In the genomic region with DNA sequence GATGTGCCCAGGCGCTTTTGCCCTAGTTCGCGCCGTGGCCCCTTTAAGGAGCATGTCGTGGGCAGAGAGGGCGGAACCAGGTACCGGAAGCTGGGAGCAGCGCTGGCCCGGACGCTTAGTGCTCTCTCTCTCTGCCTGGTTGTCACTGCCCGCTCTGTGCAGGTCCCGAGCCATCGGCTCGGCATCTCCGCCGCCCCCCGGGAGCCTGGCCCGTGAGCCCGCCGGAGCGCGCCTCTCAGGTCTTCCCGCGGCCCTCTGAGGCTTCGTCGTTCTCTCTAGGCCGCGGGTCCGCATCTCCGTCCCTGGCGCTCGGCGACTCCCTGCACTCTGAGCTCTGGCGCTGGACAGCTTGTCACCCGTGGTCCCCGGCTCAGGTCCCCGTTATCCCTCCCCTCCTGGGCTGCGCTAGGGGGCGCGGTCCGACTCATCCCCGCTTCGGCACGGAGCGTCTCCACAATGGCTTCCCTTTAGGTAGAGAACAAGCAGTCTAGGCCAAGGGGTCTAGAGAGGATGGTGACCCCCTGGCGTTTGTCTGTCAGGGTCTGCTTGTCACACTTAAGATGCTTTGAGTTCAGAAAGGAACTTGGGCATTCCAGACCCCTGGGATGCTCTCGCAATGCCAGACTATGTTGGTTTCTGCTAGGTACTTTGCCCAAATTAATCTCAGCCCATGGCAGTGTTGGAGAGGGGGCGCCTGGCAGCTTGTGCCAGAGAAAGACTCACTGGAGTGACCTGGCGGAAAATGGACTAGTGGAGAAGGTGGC, we compare ENCODE assay signal across 7 mouse cellular contexts. TPM values are rescaled to one million over a fixed set of nuclear protein-coding genes. Genes with fewer than 3 reads are reported as not detected.
DNase-seq lines count a peak whose midpoint lies in the region; ATAC-seq and TF ChIP-seq lines count a peak whose summit lies in the region.

Adck2 (plus strand) TSS at position 83 of the 764 bp plus-strand sequence.

- intact Hi-C loops in left cerebral cortex, postnatal 4 days (cut with DNase I) = no loop called here

- ATAC-seq in intestine, postnatal 0 days = peak; percentile 89
- peak; percentile 97 for ATAC-seq in midbrain, embryonic 11.5 days (ENCODE audit: low FRiP score)

- peak within 1 kb of the TSS; percentile 83 for H3K4me3 ChIP-seq in intestine, postnatal 0 days (ENCODE audit: low read depth, low read length)
- H3K4me3 ChIP-seq in midbrain, embryonic 11.5 days (ENCODE audit: low read depth, low read length) = peak within 1 kb of the TSS; percentile 75

- peak within 1 kb of the TSS; percentile 84 for H3K4me2 ChIP-seq in intestine, postnatal 0 days (replicated peaks; ENCODE audit: low read depth)
- H3K4me2 ChIP-seq in midbrain, embryonic 11.5 days = peak within 1 kb of the TSS; percentile 67

- no peaks in the 10 kb centered on the region for H3K27me3 ChIP-seq in intestine, postnatal 0 days (replicated peaks; ENCODE audit: control insufficient read depth, insufficient read depth, low read length)
- no peaks in the 10 kb centered on the region for H3K27me3 ChIP-seq in midbrain, embryonic 11.5 days (ENCODE audit: control insufficient read depth, insufficient read depth, low read length)

- under 1% methylated on average over 49 of the region's 49 CpGs for WGBS in intestine, postnatal 0 days
- WGBS in midbrain, embryonic 11.5 days = 2% methylated on average over 48 of the region's 49 CpGs

- peak; percentile 90 for DNase-seq in adrenal gland, postnatal 10 days
- DNase-seq in embryo, embryonic 9.5 days (ENCODE audit: extremely low spot score) = peak; percentile 87
- no peak for DNase-seq in gonadal fat pad, adult 2 months (ENCODE audit: low read depth)
- DNase-seq in left cerebral cortex, postnatal 4 days = peak; percentile 81
- DNase-seq in midbrain, embryonic 11.5 days (ENCODE audit: low spot score, missing footprints) = peak; percentile 97
- peak; percentile 67 for DNase-seq in skeletal muscle tissue, adult 2 months (ENCODE audit: low read depth, low spot score)

- no peaks in the 10 kb centered on the region for H3K9me3 ChIP-seq in intestine, postnatal 0 days (ENCODE audit: control insufficient read depth)
- no peaks in the 10 kb centered on the region for H3K9me3 ChIP-seq in midbrain, embryonic 11.5 days (ENCODE audit: control insufficient read depth, low read length)

- H3K36me3 ChIP-seq in intestine, postnatal 0 days (ENCODE audit: control insufficient read depth, insufficient read depth) = peaks cover 18% of the 10 kb centered on the region
- H3K36me3 ChIP-seq in midbrain, embryonic 11.5 days (ENCODE audit: control insufficient read depth, insufficient read depth, low read length) = no peaks in the 10 kb centered on the region

- peak within 1 kb of the TSS; percentile 87 for H3K27ac ChIP-seq in intestine, postnatal 0 days (ENCODE audit: low read depth, low read length)
- H3K27ac ChIP-seq in midbrain, embryonic 11.5 days (ENCODE audit: low read depth, low read length) = peak within 1 kb of the TSS; percentile 89

- TF ChIP-seq CTCF in intestine, postnatal 0 days (IDR thresholded peaks at IDR 0.05; ENCODE audit: low read depth) = peak; percentile 60

- 0 out of 2 replicates have a peak, but pooled peaks cover 5% of the 10 kb centered on the region for H3K4me1 ChIP-seq in intestine, postnatal 0 days (replicated peaks; ENCODE audit: control insufficient read depth, insufficient read depth, low read length)
- H3K4me1 ChIP-seq in midbrain, embryonic 11.5 days (ENCODE audit: control insufficient read depth, insufficient read depth, low read length) = peaks cover 12% of the 10 kb centered on the region

- peak within 1 kb of the TSS; percentile 85 for H3K9ac ChIP-seq in intestine, postnatal 0 days (ENCODE audit: low read depth, low read length)
- peak within 1 kb of the TSS; percentile 77 for H3K9ac ChIP-seq in midbrain, embryonic 11.5 days (ENCODE audit: low read length)

RNA-seq across cellular contexts. Expression of gene Adck2, which starts in this region (rescaled TPM):
- total RNA-seq in adrenal gland, postnatal 10 days (2021) = 10 to 100 TPM; 22.2 to 35.0 TPM
- polyA plus RNA-seq in gonadal fat pad, adult 2 months (2012; rRNA removed) = 11.7 and 14.6 TPM in 2 replicates
- polyA plus RNA-seq in intestine, postnatal 0 days (2015; fragmentation: Nextera tagmentation; extraction: Ambion mirVana) = 18.0 and 19.4 TPM in 2 replicates
- total RNA-seq in left cerebral cortex, postnatal 4 days (2021) = 10 to 100 TPM; 31.2 to 33.2 TPM
- 25.5 and 28.4 TPM in 2 replicates for polyA plus RNA-seq in midbrain, embryonic 11.5 days (2014; fragmentation: Nextera tagmentation; extraction: Ambion mirVana)
